Mouse (Mus musculus): ENCODE measurements around the gene Snrpa1.

- TF ChIP-seq GATA1 (IDR thresholded peaks at IDR 0.05; ENCODE audit: borderline replicate concordance, low read length) (no peak), FLI1 (IDR thresholded peaks at IDR 0.05; ENCODE audit: low read length) (no peak)
These were observed 45.7 kb downstream of the Snrpa1 start for GRCm38 (mm10) chr7:66104531-66104930.
